Mouse (Mus musculus) hindbrain, embryonic 16.5 days (tissue): ENCODE measurements around the gene Vdac1. TPM values are rescaled to one million over a fixed set of nuclear protein-coding genes. Genes with fewer than 3 reads are reported as not detected.

Source experiments
- ATAC-seq: fragments of 200-750 bp; cut with Nextera tagmentation; 2 replicates; pipeline ENCODE4 v1.8.0; 2017; ENCODE audit warnings: moderate TSS enrichment, moderate library complexity
- H3K27ac ChIP-seq: fragments of 300-500 bp; sonication (generic); 2 replicates; pipeline ENCODE4 v1.5.1; 2014; ENCODE audit warnings: low read depth, mild to moderate bottlenecking, control low read depth, low read length, moderate library complexity
- H3K27me3 ChIP-seq: fragments of 300-500 bp; sonication (generic); replicated peaks from 2 replicates; pipeline ENCODE4 v1.6.1; 2014; ENCODE audit warnings: low read length; ENCODE audit not compliant: control insufficient read depth, insufficient read depth
- H3K36me3 ChIP-seq: fragments of 300-500 bp; sonication (generic); 2 replicates; pipeline ENCODE4 v1.6.1; 2014; ENCODE audit warnings: mild to moderate bottlenecking, low read length, moderate library complexity, mixed read lengths; ENCODE audit not compliant: control insufficient read depth, insufficient read depth
- H3K4me1 ChIP-seq: fragments of 300-500 bp; sonication (generic); 2 replicates; pipeline ENCODE4 v1.6.1; 2014; ENCODE audit warnings: low read depth, low read length; ENCODE audit not compliant: control insufficient read depth, insufficient read depth
- H3K4me2 ChIP-seq: fragments of 300-500 bp; sonication (generic); 2 replicates; pipeline ENCODE4 v1.6.1; 2014; ENCODE audit warnings: mild to moderate bottlenecking, low read length, control low read depth, moderate library complexity
- H3K4me3 ChIP-seq: fragments of 300-500 bp; sonication (generic); 2 replicates; pipeline ENCODE4 v1.5.1; 2014; ENCODE audit warnings: mild to moderate bottlenecking, low read length, control low read depth, moderate library complexity
- H3K9ac ChIP-seq: fragments of 300-500 bp; sonication (generic); 2 replicates; pipeline ENCODE4 v1.6.1; 2014; ENCODE audit warnings: low read depth, mild to moderate bottlenecking, control low read depth, low read length, moderate library complexity
- H3K9me3 ChIP-seq: fragments of 300-500 bp; sonication (generic); 2 replicates; pipeline ENCODE4 v1.6.1; 2014; ENCODE audit warnings: mild to moderate bottlenecking, low read length, moderate library complexity; ENCODE audit not compliant: control insufficient read depth
- WGBS: fragments of 180-500 bp; shearing (Covaris S2); extraction: QIAGEN DNeasy Blood & Tissue Kit; methylation state at CpG from one replicate; pipeline ENCODE4 v1.1.7; 2014; 5-methylcytosine and 5-hydroxymethylcytosine counted together
- polyA plus RNA-seq: library from polyadenylated mRNA; unstranded; fragments of >200 nt; fragmentation: Nextera tagmentation; extraction: Ambion mirVana; gene quantifications from 2 replicates; pipeline ENCODE4 v1.2.1, GENCODE M21; 2015

Gene Vdac1
- polyA plus RNA-seq, 1 experiment from 2014 or later, result 440 TPM

GRCm38 (mm10) chr11:52395940-52396596 lies 35.4 kb downstream of the Vdac1 start, which contains the start of gene 9530068E07Rik:
Gene 9530068E07Rik (plus strand): TSS chr11:52396428.
- peak; percentile 97 for ATAC-seq
- no peaks in the 10 kb centered on the region for H3K27me3 ChIP-seq
- H3K36me3 ChIP-seq, result no peaks in the 10 kb centered on the region
- H3K9ac ChIP-seq, result peak within 1 kb of the TSS; percentile 97
- H3K9me3 ChIP-seq, result no peaks in the 10 kb centered on the region
- WGBS, result 1% methylated on average over 38 of the region's 38 CpGs
- H3K4me1 ChIP-seq, result peaks cover 14% of the 10 kb centered on the region
- H3K27ac ChIP-seq, result peak within 1 kb of the TSS; percentile 89
- H3K4me3 ChIP-seq, result peak within 1 kb of the TSS; percentile 84
- peak within 1 kb of the TSS; percentile 82 for H3K4me2 ChIP-seq

- H3K9me3 ChIP-seq, result no peaks in the 10 kb centered on the region
- peak overlapping the region; percentile 89 for H3K27ac ChIP-seq
- peak overlapping the region; percentile 97 for H3K9ac ChIP-seq
- no peaks in the 10 kb centered on the region for H3K36me3 ChIP-seq
- H3K4me3 ChIP-seq, result peak overlapping the region; percentile 84
- WGBS, result under 1% methylated on average over 33 of the region's 33 CpGs
- H3K4me1 ChIP-seq, result peaks cover 14% of the 10 kb centered on the region
- peak; percentile 87 for ATAC-seq
- H3K27me3 ChIP-seq, result no peaks in the 10 kb centered on the region
- H3K4me2 ChIP-seq, result peak overlapping the region; percentile 82
These were observed 36.0 kb downstream of the Vdac1 start for GRCm38 (mm10) chr11:52396597-52397188.

GRCm38 (mm10) chr11:52397385-52397987 lies 36.8 kb downstream of the Vdac1 start:
- WGBS, result 87% methylated on average over 4 of the region's 4 CpGs
- H3K27ac ChIP-seq, result no peak overlapping the region

GRCm38 (mm10) chr11:52401476-52401875 lies 40.8 kb downstream of the Vdac1 start:
- no peak for ATAC-seq
- H3K4me1 ChIP-seq, result peaks cover 11% of the 10 kb centered on the region
- H3K9me3 ChIP-seq, result no peaks in the 10 kb centered on the region
- no peak overlapping the region for H3K9ac ChIP-seq
- H3K4me3 ChIP-seq, result no peak overlapping the region
- no peaks in the 10 kb centered on the region for H3K27me3 ChIP-seq
- 64% methylated on average over 2 of the region's 2 CpGs for WGBS
- H3K27ac ChIP-seq, result no peak overlapping the region
- peaks cover 5% of the 10 kb centered on the region; the same call in 1 of the 2 replicates for H3K36me3 ChIP-seq
- no peak overlapping the region for H3K4me2 ChIP-seq

More at GRCm38 (mm10) chr11:52397385-52397987, 36.8 kb downstream of the Vdac1 start:
- H3K9me3 ChIP-seq, result no peaks in the 10 kb centered on the region
- peak overlapping the region; percentile 84 for H3K4me3 ChIP-seq
- no peak overlapping the region for H3K9ac ChIP-seq
- no peak for ATAC-seq
- no peaks in the 10 kb centered on the region for H3K27me3 ChIP-seq
- peaks cover 14% of the 10 kb centered on the region for H3K4me1 ChIP-seq
- H3K4me2 ChIP-seq, result peak overlapping the region; percentile 82
- H3K36me3 ChIP-seq, result no peaks in the 10 kb centered on the region

- no peaks in the 10 kb centered on the region for H3K27me3 ChIP-seq
- peaks cover 5% of the 10 kb centered on the region for H3K4me1 ChIP-seq
- ATAC-seq, result no peak
- peaks cover 10% of the 10 kb centered on the region for H3K36me3 ChIP-seq
- no peaks in the 10 kb centered on the region for H3K9me3 ChIP-seq
- H3K27ac ChIP-seq, result no peak overlapping the region
- no peak overlapping the region for H3K4me2 ChIP-seq
- H3K4me3 ChIP-seq, result no peak overlapping the region
- no peak overlapping the region for H3K9ac ChIP-seq
- 79% methylated on average over 1 of the region's 1 CpGs for WGBS
These were observed 41.9 kb downstream of the Vdac1 start for GRCm38 (mm10) chr11:52402566-52402965.

GRCm38 (mm10) chr11:52404209-52404608 lies 43.5 kb downstream of the Vdac1 start:
- WGBS, result 90% methylated on average over 5 of the region's 5 CpGs
- ATAC-seq, result no peak
- Histone ChIP-seq H3K4me2 (no peak overlapping the region), H3K27me3 (no peaks in the 10 kb centered on the region), H3K36me3 (peaks cover 23% of the 10 kb centered on the region), H3K4me3 (no peak overlapping the region), H3K9ac (no peak overlapping the region), H3K27ac (no peak overlapping the region), H3K9me3 (no peaks in the 10 kb centered on the region), H3K4me1 (no peaks in the 10 kb centered on the region)

GRCm38 (mm10) chr11:52405196-52405688 lies 44.6 kb downstream of the Vdac1 start:
- ATAC-seq, result no peak
- H3K36me3 ChIP-seq, result peaks cover 26% of the 10 kb centered on the region

GRCm38 (mm10) chr11:52409316-52409715 lies 48.7 kb downstream of the Vdac1 start:
- H3K36me3 ChIP-seq, result peaks cover 23% of the 10 kb centered on the region
- WGBS, result 86% methylated on average over 5 of the region's 5 CpGs
- H3K9ac ChIP-seq, result no peak overlapping the region
- no peak overlapping the region for H3K4me3 ChIP-seq
- H3K9me3 ChIP-seq, result no peaks in the 10 kb centered on the region
- no peaks in the 10 kb centered on the region for H3K27me3 ChIP-seq
- no peak overlapping the region for H3K27ac ChIP-seq
- no peak for ATAC-seq
- H3K4me1 ChIP-seq, result no peaks in the 10 kb centered on the region
- H3K4me2 ChIP-seq, result no peak overlapping the region

More at GRCm38 (mm10) chr11:52405196-52405688, 44.6 kb downstream of the Vdac1 start:
- Histone ChIP-seq H3K9me3 (no peaks in the 10 kb centered on the region), H3K27me3 (no peaks in the 10 kb centered on the region), H3K27ac (no peak overlapping the region), H3K4me3 (no peak overlapping the region), H3K4me2 (no peak overlapping the region), H3K4me1 (no peaks in the 10 kb centered on the region), H3K9ac (no peak overlapping the region)
- WGBS, result 75% methylated on average over 9 of the region's 9 CpGs

GRCm38 (mm10) chr11:52418358-52418757 lies 57.7 kb downstream of the Vdac1 start:
- H3K4me1 ChIP-seq, result no peaks in the 10 kb centered on the region
- 60% methylated on average over 5 of the region's 5 CpGs for WGBS
- no peak overlapping the region for H3K4me3 ChIP-seq
- peaks cover 2% of the 10 kb centered on the region; the same call in 1 of the 2 replicates for H3K27me3 ChIP-seq
- ATAC-seq, result 0 out of 2 replicates have a peak, but pooled peaks have one; percentile 24
- no peaks in the 10 kb centered on the region for H3K9me3 ChIP-seq
- H3K9ac ChIP-seq, result no peak overlapping the region
- H3K36me3 ChIP-seq, result no peaks in the 10 kb centered on the region
- H3K4me2 ChIP-seq, result no peak overlapping the region
- no peak overlapping the region for H3K27ac ChIP-seq
